In the genomic region with DNA sequence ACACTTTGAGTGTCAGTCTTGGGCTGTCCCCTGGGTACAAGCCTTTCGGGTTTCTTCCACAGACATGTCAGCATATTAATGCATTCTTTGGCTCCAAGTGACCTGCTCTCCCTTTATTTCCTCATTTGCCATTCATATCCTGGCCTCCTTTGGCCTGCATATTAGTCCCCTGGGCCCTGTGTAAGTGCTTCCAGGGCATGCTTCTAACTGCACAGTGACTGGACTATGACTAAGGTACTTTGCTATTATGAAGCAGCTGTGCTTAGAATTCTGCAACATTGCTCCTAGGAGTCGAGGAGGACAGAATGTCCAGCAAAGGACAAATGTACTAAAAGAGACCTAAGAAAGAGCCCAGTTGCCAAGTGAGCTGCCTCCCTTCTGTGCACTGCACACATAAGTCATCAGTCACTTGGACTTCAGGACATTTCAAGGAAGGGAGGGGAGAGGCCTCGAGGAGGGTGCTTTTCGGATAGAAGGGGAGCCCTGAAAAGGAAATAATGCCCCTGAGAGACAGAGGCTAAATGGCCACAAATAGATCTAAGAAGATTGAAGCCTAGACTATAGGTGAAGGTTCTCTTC, we compare ENCODE assay signal across 15 mouse cellular contexts.
DNase-seq lines count a peak whose midpoint lies in the region; ATAC-seq lines count a peak whose summit lies in the region.
"Had no signal": no experiment of that assay in that cellular context is flagged by ENCODE, and none has a peak within 500 bp of the region (broad histone marks: within the 10 kb centered on the region; RNA-seq: fewer than 3 reads in every experiment).

No protein-coding gene starts in this region.

- ATAC-seq in cerebellum, adult (ENCODE audit: insufficient number of reproducible peaks, low FRiP score, low TSS enrichment): peak; percentile 40; the same call in 1 of the 2 replicates
- ATAC-seq in neural tube, embryonic 11.5 days (ENCODE audit: insufficient read depth, low FRiP score, low TSS enrichment): no peak
- ATAC-seq in neural tube, embryonic 15.5 days (ENCODE audit: low FRiP score): no peak
- no peak for ATAC-seq in forebrain, embryonic 15.5 days (replicated peaks)
- ATAC-seq: forebrain, embryonic 16.5 days had no signal

- H3K9me3 ChIP-seq in neural tube, embryonic 11.5 days (ENCODE audit: control insufficient read depth, low read length): no peaks in the 10 kb centered on the region
- no peaks in the 10 kb centered on the region for H3K9me3 ChIP-seq in neural tube, embryonic 15.5 days (replicated peaks)
- no peaks in the 10 kb centered on the region for H3K9me3 ChIP-seq in forebrain, embryonic 15.5 days
- H3K9me3 ChIP-seq: embryonic facial prominence, embryonic 13.5 days; G1E had no signal

- 74% methylated on average over 4 of the region's 4 CpGs for WGBS in neural tube, embryonic 11.5 days
- 54% methylated on average over 4 of the region's 4 CpGs for WGBS in neural tube, embryonic 15.5 days
- WGBS in forebrain, embryonic 15.5 days: 88% methylated on average over 4 of the region's 4 CpGs

- no peaks in the 10 kb centered on the region for H3K27me3 ChIP-seq in neural tube, embryonic 11.5 days (ENCODE audit: control insufficient read depth, insufficient read depth, low read length)
- no peaks in the 10 kb centered on the region for H3K27me3 ChIP-seq in neural tube, embryonic 15.5 days (replicated peaks)
- no peaks in the 10 kb centered on the region for H3K27me3 ChIP-seq in forebrain, embryonic 15.5 days
- H3K27me3 ChIP-seq: embryonic facial prominence, embryonic 13.5 days had no signal

- no peak overlapping the region for H3K9ac ChIP-seq in neural tube, embryonic 11.5 days (ENCODE audit: low read length)
- H3K9ac ChIP-seq in neural tube, embryonic 15.5 days (replicated peaks): no peak overlapping the region
- no peak overlapping the region for H3K9ac ChIP-seq in forebrain, embryonic 15.5 days (replicated peaks)
- H3K9ac ChIP-seq: embryonic facial prominence, embryonic 13.5 days had no signal

- no peaks in the 10 kb centered on the region for H3K36me3 ChIP-seq in neural tube, embryonic 11.5 days (ENCODE audit: control insufficient read depth, insufficient read depth, low read length)
- no peaks in the 10 kb centered on the region for H3K36me3 ChIP-seq in neural tube, embryonic 15.5 days
- no peaks in the 10 kb centered on the region for H3K36me3 ChIP-seq in forebrain, embryonic 15.5 days
- H3K36me3 ChIP-seq: embryonic facial prominence, embryonic 13.5 days; G1E had no signal

- DNase-seq in cerebellum, postnatal 4 days (ENCODE audit: low spot score in 2 of 2): no peak
- peak; percentile 19 for DNase-seq in neural tube, embryonic 11.5 days (ENCODE audit: low spot score)
- DNase-seq in kidney, adult 9 months: peak; percentile 62
- DNase-seq in urinary bladder, adult 18-20 months (ENCODE audit: low spot score in 2 of 2): no peak
- no peak for DNase-seq in cerebellum, adult 8-10 months
- DNase-seq: cerebellum, postnatal 25 days; lung, adult 18-20 months; thymus, postnatal 14 days had no signal

- no peaks in the 10 kb centered on the region for H3K4me1 ChIP-seq in neural tube, embryonic 11.5 days (ENCODE audit: control insufficient read depth, insufficient read depth, low read length)
- H3K4me1 ChIP-seq in neural tube, embryonic 15.5 days: peaks cover 4% of the 10 kb centered on the region; the same call in 1 of the 2 replicates
- no peaks in the 10 kb centered on the region for H3K4me1 ChIP-seq in forebrain, embryonic 15.5 days
- H3K4me1 ChIP-seq: embryonic facial prominence, embryonic 13.5 days had no signal

- no peak overlapping the region for H3K4me3 ChIP-seq in neural tube, embryonic 11.5 days (ENCODE audit: low read depth, low read length)
- no peak overlapping the region for H3K4me3 ChIP-seq in neural tube, embryonic 15.5 days (replicated peaks)
- no peak overlapping the region for H3K4me3 ChIP-seq in forebrain, embryonic 15.5 days
- H3K4me3 ChIP-seq: embryonic facial prominence, embryonic 13.5 days had no signal

- H3K4me2 ChIP-seq in neural tube, embryonic 11.5 days (ENCODE audit: low read depth): no peak overlapping the region
- H3K4me2 ChIP-seq in neural tube, embryonic 15.5 days: no peak overlapping the region
- no peak overlapping the region for H3K4me2 ChIP-seq in forebrain, embryonic 15.5 days (replicated peaks)
- H3K4me2 ChIP-seq: embryonic facial prominence, embryonic 13.5 days had no signal

- no peak overlapping the region for H3K27ac ChIP-seq in neural tube, embryonic 11.5 days (ENCODE audit: low read depth, low read length)
- no peak overlapping the region for H3K27ac ChIP-seq in neural tube, embryonic 15.5 days (replicated peaks)
- no peak overlapping the region for H3K27ac ChIP-seq in forebrain, embryonic 15.5 days (replicated peaks)
- H3K27ac ChIP-seq: embryonic facial prominence, embryonic 13.5 days; macrophage had no signal

Comparison
In these comparisons a context has a peak if more than half of its experiments do, and no peak if none do; other contexts are left out.
1. DNase-seq: peak in neural tube, embryonic 11.5 days (single experiment) and kidney, adult 9 months (single experiment); none in cerebellum, postnatal 4 days (0 of 2), urinary bladder, adult 18-20 months (0 of 2) and cerebellum, adult 8-10 months (single experiment).